Mouse (Mus musculus) heart, adult 2 months (tissue): ENCODE measurements at regions not wholly inside any gene's neighbourhood (a gene's known extent, or its start where the extent isn't known, plus 50 kb on each side); places are given as distances from the start of the nearest gene placed in this dataset.

ENCODE experiments used
- CTCF ChIP-seq: fragments of 200-600 bp; IDR thresholded peaks from 2 replicates; pipeline ENCODE4 v1.8.1; 2022; ENCODE audit warnings: antibody characterized with exemption, mild to moderate bottlenecking, moderate library complexity
- EP300 ChIP-seq: fragments of 200-500 bp; IDR thresholded peaks from 2 replicates; pipeline ENCODE4 v1.6.1; 2011; ENCODE audit warnings: low read depth, low read length, control low read depth; ENCODE audit not compliant: insufficient read depth
- POLR2A ChIP-seq: fragments of 200-500 bp; IDR thresholded peaks from 2 replicates; pipeline ENCODE4 v1.6.1; 2011; ENCODE audit warnings: mild to moderate bottlenecking, low read depth, low read length, control low read depth; ENCODE audit not compliant: insufficient read depth

GRCm38 (mm10) chr1:166811341-166812071, 129.9 kb upstream of the Fmo9 start:
- TF ChIP-seq POLR2A (no peak), CTCF (no peak), EP300 (no peak)
